Mouse (Mus musculus) telencephalon, adult 2 months (tissue): ENCODE results near the gene Gtf2f2.
A peak's percentile ranks its signal among the peaks of the same experiment; 100 is the strongest.
"Not testable (repeated sequence)": the region's sequence is repeated elsewhere in the genome, so short reads cannot be mapped to it uniquely, and the experiment has no call there.

Experiments used
- DNase-seq: peaks from one replicate; pipeline ENCODE4 v3.0.0-alpha.2; 2011; ENCODE audit warnings: low read depth, low spot score

Gene Gtf2f2

GRCm38 (mm10) chr14:75923314-75924052 is 87.2 kb downstream of the Gtf2f2 start:
- DNase-seq, result no peak

DNA sequence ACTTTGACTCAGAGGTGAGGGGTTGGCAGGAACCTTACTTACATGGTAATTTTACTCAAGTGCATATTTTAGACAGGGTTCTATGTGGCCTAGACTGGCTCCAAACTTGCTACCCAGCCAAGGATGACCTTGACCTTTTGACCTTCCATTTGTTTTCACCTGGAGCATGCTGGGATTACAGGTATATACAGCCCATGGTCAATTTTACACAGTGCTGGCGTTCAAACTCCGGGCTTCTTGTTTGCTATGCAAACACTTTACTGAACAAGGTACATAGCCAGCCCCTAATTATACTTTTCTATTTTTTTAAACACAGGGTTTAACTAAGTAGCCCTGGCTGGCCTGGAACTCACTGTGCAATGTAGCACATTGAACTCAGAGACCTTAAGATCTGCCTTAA is 98.0 kb downstream of the Gtf2f2 start:
- DNase-seq, result no peak

DNA sequence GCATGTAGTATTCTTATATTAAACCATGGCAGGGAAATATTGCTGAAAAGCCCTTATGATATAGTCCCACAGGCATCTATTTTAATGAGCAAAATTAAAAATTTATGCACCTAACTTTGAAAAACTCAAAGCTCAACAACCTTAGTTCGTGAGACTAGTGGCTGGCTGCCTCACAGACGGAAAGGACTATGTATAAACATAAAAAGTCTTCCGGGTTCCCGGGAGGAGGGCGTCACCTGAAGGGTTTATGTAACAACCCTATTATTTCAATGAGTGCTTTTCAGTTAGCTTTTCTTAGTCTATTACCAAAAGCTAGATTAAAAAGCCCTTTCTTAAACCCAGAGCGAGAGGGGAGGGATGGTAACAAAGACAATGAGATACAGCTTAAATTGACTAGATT is 98.7 kb downstream of the Gtf2f2 start:
- DNase-seq, result peak; percentile 50

DNA sequence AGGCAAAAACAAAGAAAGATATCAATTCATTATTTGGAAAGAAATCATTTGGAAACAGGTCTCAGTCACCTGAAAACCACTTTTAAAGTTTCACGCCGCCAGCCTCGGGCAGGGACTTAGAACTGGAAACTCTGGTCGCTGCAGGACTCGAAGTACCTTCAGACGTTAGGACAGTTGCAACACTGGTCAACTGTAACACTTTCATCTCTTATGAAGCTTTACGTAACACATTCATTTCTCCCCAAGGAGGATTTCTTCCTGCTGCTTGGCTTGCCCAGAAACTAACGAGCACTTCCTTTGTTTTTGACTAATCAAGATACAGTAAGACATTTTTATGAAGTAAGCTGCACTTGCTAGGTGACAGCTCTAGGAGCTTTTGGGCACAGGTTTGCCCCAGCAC is 103.7 kb downstream of the Gtf2f2 start:
- DNase-seq, result no peak

DNA sequence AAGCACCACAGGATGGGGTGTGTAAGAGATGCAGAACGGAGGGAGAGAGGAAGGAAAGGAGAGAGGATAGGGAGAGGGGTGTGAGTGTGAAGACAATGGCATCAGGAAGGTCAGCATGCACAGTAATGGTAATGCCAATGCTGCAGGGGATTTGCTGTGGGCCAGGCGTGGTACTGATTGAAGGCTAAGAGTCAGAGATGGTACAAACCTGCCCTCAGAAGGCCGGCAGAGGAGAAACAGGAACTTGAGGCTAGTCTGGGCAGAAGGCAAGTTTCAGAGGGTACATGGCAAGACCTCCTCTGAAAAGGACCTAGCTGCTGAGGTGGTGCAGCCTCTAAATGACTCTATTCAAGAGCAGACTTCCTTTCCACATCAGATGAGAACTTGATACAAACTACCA is 105.7 kb downstream of the Gtf2f2 start:
- no peak for DNase-seq

- DNase-seq, result no peak
Observed at GRCm38 (mm10) chr14:75903131-75903530, 107.5 kb downstream of the Gtf2f2 start.

GRCm38 (mm10) chr14:75902013-75902412 is 108.7 kb downstream of the Gtf2f2 start:
- no peak for DNase-seq

- DNase-seq, result no peak
Observed at GRCm38 (mm10) chr14:75900793-75901499, 109.7 kb downstream of the Gtf2f2 start.

DNA sequence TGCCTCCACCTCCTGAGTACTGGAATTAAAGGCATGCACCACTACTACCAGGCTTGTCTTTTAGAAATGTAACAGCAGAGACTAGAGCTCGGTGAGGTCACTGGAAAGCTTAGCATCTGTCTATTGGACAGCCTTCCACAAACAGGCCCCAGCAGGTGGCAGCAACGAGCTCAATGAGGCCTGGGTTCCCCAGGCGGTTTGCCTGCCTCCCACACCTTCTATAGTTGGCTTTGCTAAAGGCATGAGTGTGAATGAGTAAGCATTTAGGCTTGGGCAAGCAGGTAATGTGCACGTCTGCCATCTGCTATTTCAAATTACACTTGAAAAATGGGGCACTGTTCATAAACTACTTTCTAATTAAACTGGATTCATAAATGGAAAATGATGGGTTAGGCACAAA is 111.1 kb downstream of the Gtf2f2 start:
- DNase-seq, result peak; percentile 90

DNA sequence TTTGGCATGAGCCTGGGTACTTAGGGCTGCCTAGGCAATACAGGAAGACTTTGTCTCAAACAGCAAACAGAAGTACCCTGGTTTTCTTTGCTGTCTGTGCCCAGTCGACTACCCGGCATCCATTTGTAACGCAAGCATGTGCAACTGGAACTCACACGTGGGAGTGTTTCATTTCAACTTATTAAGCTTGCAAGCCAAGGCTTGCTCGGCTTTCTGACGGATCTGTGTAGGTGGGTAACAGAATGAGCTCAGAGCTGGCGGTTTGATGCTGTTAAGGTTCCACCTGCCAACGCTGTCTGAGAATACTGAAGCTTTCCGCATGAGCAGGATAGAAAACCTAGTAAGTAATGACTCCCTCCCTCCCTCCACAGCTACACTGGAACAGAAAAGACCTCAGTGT is 118.5 kb downstream of the Gtf2f2 start:
- DNase-seq, result peak; percentile 98

DNA sequence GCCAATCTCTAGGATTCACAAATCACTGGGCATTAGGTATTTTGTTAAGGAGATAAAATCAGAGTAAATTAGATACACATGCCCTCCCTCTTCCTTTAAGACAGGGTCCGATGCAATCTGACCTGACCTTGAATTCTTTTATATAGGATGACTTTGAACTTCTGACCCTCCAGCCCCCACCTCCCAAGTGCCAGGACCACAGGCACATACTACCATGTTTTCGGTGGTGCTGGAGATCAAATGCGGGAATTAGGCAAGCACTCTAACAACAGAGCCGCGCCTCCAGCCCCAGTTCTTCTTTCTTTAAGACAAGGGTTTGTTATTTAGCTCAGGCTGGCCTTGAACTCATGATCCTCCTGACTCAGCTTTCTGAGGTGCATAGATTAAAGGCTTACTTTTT is 126.8 kb downstream of the Gtf2f2 start:
- no peak for DNase-seq

- DNase-seq, result no peak
Observed at GRCm38 (mm10) chr14:75883330-75883729, 127.3 kb downstream of the Gtf2f2 start.

DNA sequence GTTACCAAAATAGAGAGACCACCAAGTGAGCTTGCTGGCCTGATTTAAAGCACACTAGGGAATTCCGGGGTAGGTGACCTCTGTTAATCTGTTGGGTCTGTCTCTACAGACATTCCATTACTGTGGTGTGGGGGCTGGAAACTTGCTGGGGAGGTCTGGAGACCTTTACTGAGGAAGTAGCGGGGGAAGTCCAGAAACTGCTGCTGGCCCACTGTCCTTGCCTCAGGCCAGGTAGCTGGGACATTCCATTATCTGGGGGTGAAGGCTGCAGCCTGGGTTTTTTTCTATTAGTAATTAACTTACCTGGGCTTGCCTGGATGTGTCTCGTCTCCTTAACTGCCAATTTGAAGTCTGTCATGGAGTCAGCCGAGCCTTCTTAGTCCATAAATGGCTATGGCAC is 128.8 kb downstream of the Gtf2f2 start:
- DNase-seq, result no peak

DNA sequence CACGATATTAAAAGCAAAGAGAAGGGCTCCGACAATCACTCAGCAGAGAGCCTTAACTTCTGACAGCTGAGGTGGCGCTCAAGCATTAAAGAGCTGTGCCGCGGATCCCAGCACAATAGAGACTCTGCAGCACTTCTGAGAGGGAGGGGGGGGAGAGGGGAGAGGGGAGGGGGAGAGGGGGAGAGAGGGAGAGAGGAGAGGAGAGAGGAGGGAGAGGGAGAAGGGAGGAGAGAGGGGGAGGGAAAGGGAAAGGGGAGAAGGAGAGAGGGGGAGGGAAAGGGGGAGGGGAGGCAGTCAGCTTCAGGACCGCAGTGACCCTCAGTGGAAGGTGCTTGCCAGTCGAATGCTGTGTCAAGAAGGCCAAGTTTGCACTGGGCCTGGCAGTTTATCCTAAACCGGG is 131.7 kb downstream of the Gtf2f2 start:
- no peak for DNase-seq

DNA sequence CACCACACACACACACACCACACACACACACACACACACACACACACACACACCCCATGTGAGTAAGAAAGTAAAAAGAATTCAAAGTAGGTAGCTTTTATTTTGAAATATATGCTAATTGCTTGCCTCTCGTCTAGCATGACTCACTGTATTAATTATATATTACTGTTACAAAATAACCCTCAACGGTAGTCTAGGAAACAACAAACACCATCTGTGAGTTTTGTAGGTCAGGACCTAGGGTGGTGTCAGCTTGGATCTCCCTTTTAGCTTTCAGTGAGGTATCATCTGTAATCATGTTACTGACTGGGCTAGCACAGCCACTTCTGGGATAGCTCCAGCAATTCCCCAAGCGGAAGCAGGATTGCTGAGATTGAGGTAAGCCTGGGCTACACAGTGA is 133.4 kb downstream of the Gtf2f2 start:
- no peak for DNase-seq

GRCm38 (mm10) chr14:75876320-75877043 is 134.2 kb downstream of the Gtf2f2 start:
- peak; percentile 69 for DNase-seq

DNA sequence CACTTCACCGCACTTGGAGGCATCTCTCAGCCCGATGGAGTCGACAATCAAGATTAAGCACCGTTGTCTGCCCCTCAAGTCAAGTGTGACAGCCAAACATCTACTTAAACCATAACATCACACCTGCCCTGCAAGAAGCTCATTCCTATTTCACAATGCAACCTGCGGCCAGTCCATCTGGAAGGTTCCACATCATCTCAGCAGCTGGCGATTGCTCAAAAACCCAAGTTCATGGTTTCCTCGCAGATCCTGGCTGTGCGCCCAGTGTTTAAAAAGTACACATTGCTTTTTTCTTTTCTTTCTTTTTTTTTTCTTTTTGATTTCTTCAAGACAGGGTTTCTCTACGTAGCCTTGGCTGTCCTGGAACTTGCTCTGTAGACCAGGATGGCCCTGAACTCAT is 137.1 kb downstream of the Gtf2f2 start:
- DNase-seq, result no peak

DNA sequence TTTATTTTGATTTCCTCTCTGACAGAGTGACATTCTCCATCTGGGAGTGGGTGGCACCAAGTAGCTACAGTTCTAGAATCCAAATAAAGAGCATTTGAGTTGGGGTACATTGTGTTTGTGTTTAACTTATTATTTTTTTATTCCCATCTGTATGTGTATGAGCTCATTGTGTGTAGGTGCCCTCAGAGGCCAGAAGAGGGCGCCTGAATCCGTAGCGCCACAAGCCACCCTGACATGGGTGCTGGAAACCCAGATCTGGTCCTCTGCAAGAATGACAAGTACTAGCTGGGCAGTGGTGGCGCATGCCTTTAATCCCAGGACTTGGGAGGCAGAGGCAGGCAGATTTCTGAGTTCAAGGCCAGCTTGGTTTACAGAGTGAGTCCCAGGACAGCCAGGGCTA is 138.9 kb downstream of the Gtf2f2 start:
- DNase-seq, result no peak

DNA sequence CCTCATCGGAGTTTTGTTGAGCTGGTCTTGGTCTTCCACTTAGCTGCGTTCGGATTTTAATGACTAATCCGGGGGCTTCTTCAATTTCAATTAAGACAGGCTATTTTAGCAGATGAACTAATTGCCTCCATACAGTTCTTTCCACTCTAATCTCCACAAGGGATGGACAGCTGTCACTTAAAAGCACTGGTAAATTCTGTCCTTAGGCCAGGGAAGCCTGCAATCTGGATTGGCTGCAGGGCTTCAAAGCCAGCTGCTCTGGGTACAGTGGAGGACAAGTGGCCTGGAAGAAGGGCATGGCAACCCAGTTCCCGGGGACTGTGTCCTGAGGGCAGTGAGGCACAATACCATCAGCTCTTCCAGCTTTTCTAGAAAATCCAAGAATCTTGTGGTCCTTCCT is 139.6 kb downstream of the Gtf2f2 start:
- DNase-seq, result no peak

DNA sequence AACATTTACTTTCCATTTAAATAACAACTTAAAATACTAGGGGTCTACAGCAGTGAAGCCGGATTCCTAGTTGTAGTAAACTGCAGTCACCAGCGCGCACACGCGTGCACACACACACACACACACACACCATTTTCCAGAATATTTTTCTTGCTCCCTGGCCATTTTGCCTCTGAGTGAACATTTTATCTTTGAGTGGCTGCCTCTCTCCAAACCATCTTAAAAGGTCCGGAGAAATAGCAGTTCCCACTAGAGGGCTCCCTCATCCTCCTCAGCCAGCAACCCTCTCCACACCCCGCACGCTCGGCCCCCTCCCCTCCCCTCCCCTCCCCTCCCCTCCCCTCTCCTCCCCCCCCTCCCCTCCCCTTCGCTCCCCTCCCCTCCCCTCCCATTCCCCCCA is 140.0 kb downstream of the Gtf2f2 start:
- no peak for DNase-seq

DNA sequence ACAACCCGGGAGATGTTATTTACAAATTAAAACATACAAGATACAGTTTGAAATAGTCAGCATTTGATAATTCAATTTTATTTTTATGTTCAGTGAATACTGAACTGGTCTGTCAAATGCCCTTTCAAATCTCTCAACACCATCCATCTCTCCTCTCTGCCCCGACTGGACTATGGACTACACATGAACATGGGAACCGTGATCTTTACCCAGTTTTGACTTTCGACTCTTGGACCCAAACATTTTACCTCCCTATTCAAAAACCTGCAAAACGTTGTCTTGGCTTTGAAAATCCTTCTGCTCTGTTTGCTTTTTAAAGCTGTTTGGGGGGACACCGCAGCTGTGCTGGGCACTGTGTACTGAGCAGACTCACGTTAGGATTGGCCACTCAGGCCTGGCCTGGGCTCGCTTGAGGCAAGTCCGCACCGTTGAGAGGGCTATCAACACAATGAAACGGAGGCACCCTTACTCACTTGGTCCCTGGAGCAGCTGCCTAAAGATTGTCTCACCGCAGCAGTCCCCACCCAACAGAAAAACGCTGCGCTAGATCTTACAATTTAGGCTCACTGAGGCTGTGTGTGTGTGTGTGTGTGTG is 140.8 kb downstream of the Gtf2f2 start:
- no peak for DNase-seq

GRCm38 (mm10) chr14:75868028-75868427 is 142.6 kb downstream of the Gtf2f2 start:
- DNase-seq, result not testable (repeated sequence)
